8 mouse cellular contexts compared by ENCODE assay signal in the genomic region with DNA sequence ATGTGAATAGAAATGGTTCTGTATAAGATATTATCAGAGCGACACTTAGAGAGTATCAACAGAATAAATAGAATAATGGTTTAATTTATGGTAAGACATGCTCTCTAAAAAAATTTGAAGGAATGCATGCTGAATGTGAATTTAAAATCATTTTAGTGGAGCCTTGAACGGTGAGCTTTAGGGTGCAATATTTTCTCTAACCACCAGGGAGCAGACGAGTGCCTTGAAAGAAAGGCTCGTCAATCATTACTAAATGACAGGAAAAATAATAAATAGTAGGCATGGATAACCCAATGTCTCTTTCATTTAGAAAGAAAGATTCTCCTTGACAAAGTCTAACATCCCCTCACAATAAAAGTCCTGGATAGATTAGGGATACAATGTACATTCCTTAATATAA. TPM values are rescaled to one million over a fixed set of nuclear protein-coding genes. Genes with fewer than 3 reads are reported as not detected.
A peak's percentile ranks its signal among the peaks of the same experiment; 100 is the strongest.
DNase-seq lines count a peak whose midpoint lies in the region; ATAC-seq lines count a peak whose summit lies in the region.

No protein-coding gene starts in this region.

- H3K9ac ChIP-seq in midbrain, embryonic 16.5 days (ENCODE audit: low read depth, low read length): no peak overlapping the region

- no peak for ATAC-seq in midbrain, embryonic 16.5 days
- ATAC-seq in activated CD4-positive, CD25-positive, alpha-beta regulatory T cell, adult 4 months: no peak

- DNase-seq in gastrocnemius, adult 18-20 months (ENCODE audit: low spot score): peak; percentile 24
- DNase-seq in gastrocnemius, postnatal 25 days: no peak
- peak; percentile 15 for DNase-seq in midbrain, embryonic 10.5 days (ENCODE audit: low spot score)
- DNase-seq in brain, embryonic 18.5 days (ENCODE audit: low read depth, low spot score): peak; percentile 6
- DNase-seq in kidney, postnatal 36 days: peak; percentile 4 to 48
- peak; percentile 76 for DNase-seq in retina, embryonic 14.5 days (ENCODE audit: low spot score)

- H3K4me1 ChIP-seq in midbrain, embryonic 10.5 days: no peaks in the 10 kb centered on the region
- H3K4me1 ChIP-seq in midbrain, embryonic 16.5 days (ENCODE audit: control insufficient read depth, insufficient read depth, low read length): no peaks in the 10 kb centered on the region

- no peak overlapping the region for H3K27ac ChIP-seq in midbrain, embryonic 10.5 days (replicated peaks)
- H3K27ac ChIP-seq in midbrain, embryonic 16.5 days (ENCODE audit: low read length): no peak overlapping the region

- no peak overlapping the region for H3K4me2 ChIP-seq in midbrain, embryonic 16.5 days (ENCODE audit: low read length)

- no peak overlapping the region for H3K4me3 ChIP-seq in midbrain, embryonic 10.5 days
- H3K4me3 ChIP-seq in midbrain, embryonic 16.5 days (ENCODE audit: low read depth, low read length): no peak overlapping the region

- H3K9me3 ChIP-seq in midbrain, embryonic 10.5 days (replicated peaks): no peaks in the 10 kb centered on the region
- H3K9me3 ChIP-seq in midbrain, embryonic 16.5 days (replicated peaks; ENCODE audit: control insufficient read depth, low read length, poor library complexity, severe bottlenecking): no peaks in the 10 kb centered on the region

- H3K36me3 ChIP-seq in midbrain, embryonic 10.5 days: no peaks in the 10 kb centered on the region
- H3K36me3 ChIP-seq in midbrain, embryonic 16.5 days (ENCODE audit: control insufficient read depth, insufficient read depth, low read length): no peaks in the 10 kb centered on the region

- H3K27me3 ChIP-seq in midbrain, embryonic 10.5 days (ENCODE audit: low read depth, poor library complexity, severe bottlenecking): no peaks in the 10 kb centered on the region
- H3K27me3 ChIP-seq in midbrain, embryonic 16.5 days (ENCODE audit: control insufficient read depth, insufficient read depth, low read depth, low read length): no peaks in the 10 kb centered on the region

- WGBS in midbrain, embryonic 10.5 days: 10% methylated on average over 4 of the region's 4 CpGs
- 9% methylated on average over 4 of the region's 4 CpGs for WGBS in midbrain, embryonic 16.5 days

RNA-seq across cellular contexts. Expression of gene Myf5, which starts 43.2 kb away (rescaled TPM):
- 1 to 10 TPM; 1.1 to 2.6 TPM for total RNA-seq in gastrocnemius, adult 18-20 months (2021)
- 1 to 10 TPM; 2.1 to 2.3 TPM for total RNA-seq in gastrocnemius, postnatal 25 days (2021)
- polyA plus RNA-seq in midbrain, embryonic 10.5 days (2016; fragmentation: Nextera tagmentation; extraction: Ambion mirVana): 2.8 and 3.3 TPM in 2 replicates
- 0.09 TPM in 1 of 2 replicates, not detected in the other for polyA plus RNA-seq in midbrain, embryonic 16.5 days (2015; fragmentation: Nextera tagmentation; extraction: Ambion mirVana)
- under 1 TPM in 1 of 2 experiments, not detected in 1; 0.21 TPM for polyA plus RNA-seq in activated CD4-positive, CD25-positive, alpha-beta regulatory T cell, adult 4 months (2017; shearing (Covaris generic))

RNA-seq across cellular contexts. Expression of gene Myf6, which starts 51.8 kb away (rescaled TPM):
- 100 to 1,000 TPM in 1 of 2 experiments, 10 to 100 TPM in 1; 96.5 to 154 TPM for total RNA-seq in gastrocnemius, adult 18-20 months (2021)
- 100 to 1,000 TPM in 1 of 2 experiments, 10 to 100 TPM in 1; 98.7 to 107 TPM for total RNA-seq in gastrocnemius, postnatal 25 days (2021)
- polyA plus RNA-seq in midbrain, embryonic 10.5 days (2016; fragmentation: Nextera tagmentation; extraction: Ambion mirVana): not detected in 2 replicates
- polyA plus RNA-seq in midbrain, embryonic 16.5 days (2015; fragmentation: Nextera tagmentation; extraction: Ambion mirVana): not detected in 2 replicates
- under 1 TPM in 1 of 2 experiments, not detected in 1; 0.26 TPM for polyA plus RNA-seq in activated CD4-positive, CD25-positive, alpha-beta regulatory T cell, adult 4 months (2017; shearing (Covaris generic))
